Mouse (Mus musculus) left cerebral cortex, adult 8-10 months (tissue): ENCODE results near the gene Anapc7. TPM values are rescaled to one million over a fixed set of nuclear protein-coding genes. Genes with fewer than 3 reads are reported as not detected.
A peak's percentile ranks its signal among the peaks of the same experiment; 100 is the strongest.

Source experiments
- DNase-seq, 2 experiments: peaks; one replicate each; pipeline ENCODE4 v3.0.0; 2022; ENCODE audit warnings: low spot score in 2 of 2
- total RNA-seq, 4 experiments: library from RNA; stranded (reverse); gene quantifications; 2 replicates each; pipeline ENCODE4 v1.2.4; 2022

Anapc7 gene
- total RNA-seq, result 10 to 100 TPM; 33.7 to 38.0 (median 37.2) TPM

DNA sequence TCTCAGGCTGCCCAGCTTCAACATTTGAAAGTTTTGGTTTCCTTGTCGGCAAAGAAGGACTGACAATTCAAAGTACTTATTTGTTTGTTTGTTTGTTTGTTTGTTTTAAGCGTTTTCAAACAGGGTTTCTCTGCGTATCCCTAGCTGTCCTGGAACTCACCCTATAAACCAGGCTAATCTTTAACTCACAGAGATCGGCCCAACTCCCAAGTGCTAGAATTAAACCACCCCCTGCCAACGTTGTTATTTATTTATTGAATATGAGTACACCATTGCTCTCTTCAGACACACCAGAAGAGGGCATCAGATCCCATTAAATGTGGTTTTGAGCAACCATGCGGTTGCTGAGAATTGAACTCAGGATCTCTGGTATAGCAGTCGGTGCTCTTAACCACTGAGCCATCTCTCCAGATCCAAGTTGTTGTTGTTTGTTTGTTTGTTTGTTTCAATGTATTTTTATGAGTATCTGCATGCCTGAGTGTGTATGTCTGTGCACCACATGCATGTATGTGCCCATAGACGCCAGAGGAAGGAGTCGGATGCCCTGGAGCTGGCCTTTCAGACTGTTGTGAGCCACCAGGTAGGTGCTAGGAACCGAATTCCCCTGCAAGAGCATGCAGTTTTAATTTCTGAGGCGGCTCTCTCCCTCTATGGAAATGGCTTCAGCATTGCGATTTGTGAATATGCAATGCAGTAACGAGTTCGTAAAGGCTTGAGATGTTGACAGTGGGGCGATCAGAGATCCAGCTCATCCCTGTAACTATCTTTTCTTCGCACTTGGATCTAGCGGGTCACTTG, at the start of gene Anapc7:
TSS of gene Anapc7 (plus strand) at position 423 of the 798 bp plus-strand sequence.
- DNase-seq, result no peak

DNA sequence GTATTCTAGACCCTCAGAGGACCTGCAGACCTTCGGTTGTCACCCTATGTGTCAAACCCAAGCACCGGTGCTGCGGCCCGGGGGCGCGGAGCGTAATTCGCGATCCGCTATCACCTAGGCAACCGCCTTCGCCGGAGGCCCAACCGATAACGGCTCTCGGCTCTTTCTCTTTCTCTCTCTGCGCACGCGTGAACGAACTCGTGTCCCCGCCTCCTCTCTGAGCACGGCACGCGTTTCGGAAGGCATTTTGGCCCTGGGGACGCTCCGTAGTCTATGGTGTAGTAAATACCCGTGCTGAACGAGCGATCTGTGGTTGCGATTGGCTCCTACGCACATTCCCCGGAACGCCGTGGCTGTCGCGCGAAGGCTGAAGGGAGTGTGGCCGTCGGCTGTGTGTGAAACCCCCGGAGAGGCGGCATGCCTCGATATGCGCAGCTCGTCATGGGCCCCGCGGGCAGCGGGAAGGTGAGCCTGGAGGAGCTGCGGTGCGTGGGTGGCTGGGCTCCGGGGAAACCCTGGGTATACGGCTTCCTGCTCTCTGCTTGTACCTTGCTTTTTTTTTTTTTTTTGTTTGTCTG, 49.2 kb upstream of the Anapc7 start, which contains the start of gene Fam216a:
TSS of gene Fam216a (minus strand) at position 173 of the 578 bp plus-strand sequence.
- DNase-seq, result peak; percentile 98 to 99

DNA sequence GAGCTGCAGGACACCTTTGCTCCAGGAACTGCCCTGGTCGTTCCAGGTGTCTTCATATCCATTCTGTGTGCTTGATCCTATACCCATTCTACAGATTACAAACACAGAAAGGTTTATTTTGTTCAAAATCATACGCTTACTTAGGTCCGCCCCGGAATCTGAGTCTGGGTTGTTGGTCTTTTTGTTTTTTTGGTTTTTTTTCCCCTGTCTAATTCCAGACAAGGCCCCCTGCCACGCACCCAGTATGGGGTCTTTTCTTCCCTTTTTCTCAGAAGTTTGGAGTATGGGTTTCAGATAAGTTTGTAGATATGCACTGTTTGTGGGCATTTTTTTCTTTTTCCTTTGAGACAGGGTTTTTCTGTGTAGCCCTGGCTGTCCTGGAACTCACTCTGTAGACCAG, 48.6 kb upstream of the Anapc7 start:
- no peak for DNase-seq

DNA sequence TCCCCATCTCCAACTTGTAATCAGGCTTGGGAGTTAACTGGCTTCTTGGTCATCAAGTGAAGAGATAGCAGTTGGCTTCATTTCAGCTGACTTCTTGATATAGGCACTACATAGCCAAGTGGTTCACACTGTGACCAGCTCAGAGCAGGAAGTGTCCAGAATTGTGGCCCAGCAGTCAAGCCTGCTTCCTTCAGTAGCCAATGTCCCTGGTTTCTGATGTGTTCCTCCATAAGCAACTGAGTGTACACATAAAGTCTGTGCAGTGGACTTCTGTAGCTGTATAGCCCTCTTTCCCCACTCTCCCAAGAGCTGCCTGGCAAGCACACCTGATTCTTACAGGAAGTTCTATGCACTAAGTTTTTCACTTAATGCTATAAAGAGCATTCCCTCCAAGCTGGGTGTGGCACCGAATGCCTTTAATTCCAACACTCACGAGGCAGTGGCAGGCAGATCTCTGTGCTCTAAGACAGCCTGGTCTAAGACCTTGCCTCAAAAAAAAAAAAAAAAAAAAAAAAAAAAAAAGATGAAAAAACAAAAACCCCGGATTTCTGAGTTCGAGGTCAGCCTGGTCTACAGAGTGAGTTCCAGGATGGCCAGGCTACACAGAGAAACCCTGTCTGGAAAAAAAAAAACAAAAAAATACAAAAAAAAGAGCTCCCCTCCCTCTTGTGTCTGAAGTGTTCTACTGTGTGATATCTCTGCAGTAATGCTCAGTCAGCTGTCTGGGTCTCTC, 44.2 kb upstream of the Anapc7 start:
- DNase-seq, result no peak

DNA sequence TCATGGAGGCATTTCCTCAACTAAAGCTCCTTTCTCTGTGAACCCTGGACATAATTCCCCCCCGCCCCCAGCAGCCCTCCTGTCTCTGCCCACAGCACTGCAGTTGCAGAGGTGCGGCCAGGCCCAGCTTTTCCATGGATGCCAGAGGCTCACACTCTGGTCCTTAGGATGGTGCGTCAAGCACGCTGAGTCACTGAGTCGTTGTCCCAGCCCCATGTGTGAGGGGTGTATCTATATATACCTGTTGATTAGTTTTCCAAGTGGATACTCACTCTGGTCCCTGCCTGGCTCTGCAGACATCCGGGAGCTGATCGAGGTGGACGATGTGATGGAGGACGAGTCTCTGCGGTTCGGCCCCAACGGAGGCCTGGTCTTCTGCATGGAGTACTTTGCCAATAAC, 43.3 kb upstream of the Anapc7 start:
- no peak for DNase-seq

DNA sequence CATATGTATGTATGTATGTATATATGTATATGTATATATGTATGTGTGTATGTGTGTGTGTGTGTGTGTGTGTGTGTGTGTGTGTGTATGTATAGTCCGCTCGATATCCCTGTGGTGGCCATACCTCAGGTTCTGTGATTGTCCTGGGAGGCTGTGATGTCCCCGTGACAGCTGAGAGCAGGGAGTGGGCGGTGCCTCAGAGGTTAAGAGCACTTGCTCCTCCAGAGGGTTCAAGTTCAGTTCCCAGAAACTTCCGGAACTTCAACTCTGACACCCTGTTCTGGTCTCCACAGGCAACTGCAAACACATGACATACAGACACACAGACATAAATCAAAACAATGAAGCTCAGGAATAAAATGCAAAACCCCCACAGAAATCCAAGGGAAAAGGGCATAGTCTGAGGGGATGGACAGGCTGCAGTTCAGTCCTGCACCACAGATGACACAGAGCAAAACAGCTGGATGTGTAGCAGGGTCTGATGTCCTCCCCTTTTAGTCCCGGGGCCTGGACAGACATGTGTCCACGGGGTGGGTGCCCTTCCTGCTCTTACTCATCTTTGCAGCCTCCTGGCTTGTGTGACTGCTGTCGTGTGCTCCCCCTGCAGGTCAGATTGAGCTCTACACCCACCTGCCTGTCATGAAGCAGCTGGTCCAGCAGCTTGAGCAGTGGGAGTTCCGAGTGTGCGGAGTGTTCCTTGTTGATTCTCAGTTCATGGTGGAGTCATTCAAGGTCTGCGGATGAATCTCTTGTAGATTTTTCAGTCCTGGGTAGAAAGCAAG, 41.9 kb upstream of the Anapc7 start:
- peak; percentile 54 to 75 for DNase-seq

DNA sequence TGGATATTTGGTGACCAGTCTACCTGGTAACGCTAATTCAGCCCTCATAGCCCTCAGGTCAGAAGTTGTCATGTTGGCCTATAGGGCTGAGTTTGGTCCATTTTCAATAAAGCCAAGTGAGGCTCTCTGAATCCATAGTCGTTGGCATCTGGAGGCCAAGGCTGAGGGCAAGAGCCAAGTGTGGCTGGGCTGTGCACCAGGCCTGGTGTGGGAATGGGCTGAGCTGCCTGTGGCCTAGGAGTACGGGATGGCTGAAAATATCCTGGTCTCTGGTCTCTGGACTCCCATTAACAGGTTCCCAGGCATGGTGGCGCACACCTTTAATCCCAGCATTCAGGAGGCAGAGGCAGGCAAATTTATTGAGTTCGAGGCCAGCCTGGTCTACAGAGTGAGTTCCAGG, 31.5 kb upstream of the Anapc7 start:
- no peak for DNase-seq

DNA sequence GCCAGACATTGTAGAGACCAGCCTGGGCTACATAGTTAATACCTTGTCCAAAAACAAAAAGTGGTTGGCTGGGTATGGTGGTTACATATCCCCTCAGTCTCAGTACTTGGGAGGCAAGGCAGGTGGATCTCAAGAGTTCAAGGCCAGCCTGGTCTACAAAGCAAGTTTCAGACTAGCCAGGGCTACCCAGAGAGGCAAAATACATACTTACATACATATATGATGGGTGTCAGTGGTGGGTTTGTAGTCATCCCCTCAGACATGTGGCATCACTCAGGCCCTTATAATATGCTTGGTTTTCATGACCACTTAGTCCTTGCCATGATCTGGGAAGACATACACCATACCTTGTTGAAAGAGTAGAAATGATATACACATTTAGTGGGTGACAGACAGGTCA, 30.8 kb upstream of the Anapc7 start:
- DNase-seq, result no peak

DNA sequence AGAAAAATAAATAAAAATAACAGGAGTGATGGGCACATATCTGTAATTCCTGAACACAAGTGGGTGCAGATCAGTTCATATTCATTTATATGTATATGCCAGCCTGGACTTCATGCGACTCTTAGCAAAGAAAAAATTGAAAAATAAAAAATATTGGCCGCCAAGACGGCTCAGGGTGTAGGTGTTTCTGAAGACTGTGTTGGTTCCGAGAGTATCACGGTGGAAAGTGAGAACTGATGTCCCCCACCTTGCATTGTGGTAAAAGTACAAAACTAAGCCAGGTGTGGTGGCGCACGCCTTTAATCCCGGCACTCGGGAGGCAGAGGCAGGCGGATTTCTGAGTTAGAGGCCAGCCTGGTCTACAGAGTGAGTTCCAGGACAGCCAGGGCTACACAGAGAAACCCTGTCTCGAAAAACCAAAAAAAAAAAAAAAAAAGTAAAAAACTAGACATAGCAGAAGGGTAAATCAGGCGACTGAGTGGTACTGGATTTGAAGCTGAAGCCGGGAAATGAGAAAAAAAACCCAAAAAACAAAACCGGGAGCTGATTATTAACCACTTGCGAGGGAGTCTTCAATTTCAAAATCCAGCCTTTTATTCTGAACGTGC, 30.2 kb upstream of the Anapc7 start:
- DNase-seq, result no peak

DNA sequence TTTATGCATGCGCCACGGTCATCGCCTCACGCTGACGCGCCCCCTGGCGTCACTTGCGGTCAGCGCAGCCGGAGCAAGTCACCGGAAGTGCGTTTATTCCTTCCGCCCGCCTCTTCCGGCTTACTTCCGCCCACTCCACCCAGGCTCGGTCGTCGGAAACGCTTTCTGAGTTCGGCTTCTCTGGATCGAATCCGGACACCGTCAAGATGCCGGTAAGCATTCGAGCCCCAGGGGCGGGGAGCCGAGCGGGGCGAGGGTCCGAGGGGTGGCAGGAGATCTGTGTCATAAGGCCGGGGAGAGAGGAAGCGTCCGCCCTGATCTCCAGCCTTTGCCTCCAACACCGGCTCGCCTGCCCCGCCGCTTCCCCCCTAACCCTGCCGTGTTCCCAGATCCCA, 29.7 kb upstream of the Anapc7 start, which contains the start of gene Arpc3:
TSS of gene Arpc3 (plus strand) at position 93 of the 395 bp plus-strand sequence.
- DNase-seq, result peak; percentile 84 to 89

DNA sequence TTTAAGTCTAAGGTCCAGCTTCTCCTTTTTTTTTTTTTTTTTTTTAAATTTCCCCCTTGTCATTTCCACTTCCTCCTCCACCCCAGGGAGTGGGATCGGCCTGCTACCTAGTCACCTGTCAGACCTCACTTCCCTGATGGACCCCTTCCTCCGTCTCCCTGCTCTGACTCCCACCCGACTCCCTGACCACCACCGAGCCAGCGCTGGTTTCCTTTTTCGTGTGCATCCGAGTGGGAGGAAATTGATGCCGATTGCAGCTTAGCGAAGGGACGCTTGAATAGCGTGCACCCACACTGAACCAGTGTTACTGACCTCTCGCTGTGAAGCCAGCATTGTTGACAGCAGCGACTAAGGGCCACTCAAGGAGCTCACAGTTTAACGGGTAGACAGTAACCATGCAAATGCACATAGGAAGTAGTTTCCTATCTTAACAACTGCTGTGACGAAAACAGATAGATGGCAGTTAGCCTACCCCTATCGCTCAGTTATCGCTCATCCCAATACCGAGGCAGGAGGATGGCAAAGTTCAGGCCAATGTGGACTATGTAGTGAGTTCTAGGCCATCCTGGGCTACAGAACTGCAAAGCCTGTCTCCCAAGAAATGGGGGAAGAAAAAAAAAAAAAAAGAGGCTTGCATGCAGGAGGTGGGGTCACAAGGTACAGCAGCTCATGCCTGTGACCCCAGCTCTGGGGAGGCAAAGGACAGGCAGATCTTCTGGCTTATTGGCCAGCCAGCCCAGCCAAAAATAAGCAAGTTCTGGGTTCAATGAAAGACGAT, 29.1 kb upstream of the Anapc7 start:
- DNase-seq, result no peak

DNA sequence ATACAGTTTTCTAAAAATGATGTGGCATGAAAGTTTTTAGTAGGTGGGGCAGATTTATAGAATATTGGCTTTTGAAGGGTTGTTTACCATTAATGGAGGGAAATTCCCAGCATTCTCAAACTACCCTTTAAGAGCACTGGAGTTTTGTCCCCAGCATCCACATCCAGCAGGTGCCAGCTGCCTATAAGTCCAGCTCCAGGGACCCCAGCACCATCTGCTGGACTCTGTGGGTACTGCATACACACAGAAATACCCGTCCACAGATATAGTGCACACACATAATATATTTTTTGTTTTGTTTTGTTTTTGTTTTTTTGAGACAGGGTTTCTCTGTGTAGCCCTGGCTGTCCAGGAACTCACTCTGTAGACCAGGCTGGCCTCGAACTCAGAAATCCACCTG, 27.6 kb upstream of the Anapc7 start:
- peak in 1 of 2 experiments; percentile 59 for DNase-seq

DNA sequence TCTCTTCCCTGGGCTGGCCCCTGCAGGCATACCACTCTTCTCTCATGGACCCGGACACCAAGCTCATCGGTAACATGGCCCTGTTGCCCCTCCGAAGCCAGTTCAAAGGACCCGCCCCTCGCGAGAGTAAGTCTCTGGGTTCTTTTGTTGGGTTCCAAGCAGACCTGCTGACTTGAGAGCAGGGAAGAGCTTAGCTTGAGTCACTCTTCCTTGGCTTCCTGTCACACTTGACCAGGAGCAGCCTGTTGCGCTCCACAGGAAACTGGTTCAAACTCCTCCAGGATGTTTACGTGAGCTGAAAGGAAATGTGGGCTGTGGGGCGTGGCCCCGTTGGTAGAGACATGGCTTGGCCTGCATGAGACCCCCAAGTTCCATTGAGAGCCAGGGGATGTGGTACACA, 24.7 kb upstream of the Anapc7 start:
- no peak for DNase-seq

DNA sequence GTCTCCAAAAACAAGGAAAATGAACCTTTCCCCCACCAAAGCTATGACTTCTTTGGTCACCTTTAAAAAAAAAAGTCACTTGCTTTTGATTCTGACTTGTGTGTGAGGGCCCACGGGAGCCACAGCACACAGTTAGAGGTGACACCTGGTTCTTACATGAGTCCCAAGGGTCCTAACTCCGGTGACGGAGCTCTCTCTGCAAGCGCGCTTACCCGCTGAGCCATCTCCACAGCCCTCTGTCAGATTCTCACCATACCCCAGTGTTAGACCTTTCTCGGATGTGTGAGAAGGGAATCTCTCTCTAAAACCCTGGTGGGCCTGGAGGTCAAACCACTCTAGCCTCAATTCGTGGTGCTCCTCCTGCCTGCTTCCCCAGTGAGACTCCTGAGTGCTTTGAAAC, 24.0 kb upstream of the Anapc7 start:
- DNase-seq, result no peak

DNA sequence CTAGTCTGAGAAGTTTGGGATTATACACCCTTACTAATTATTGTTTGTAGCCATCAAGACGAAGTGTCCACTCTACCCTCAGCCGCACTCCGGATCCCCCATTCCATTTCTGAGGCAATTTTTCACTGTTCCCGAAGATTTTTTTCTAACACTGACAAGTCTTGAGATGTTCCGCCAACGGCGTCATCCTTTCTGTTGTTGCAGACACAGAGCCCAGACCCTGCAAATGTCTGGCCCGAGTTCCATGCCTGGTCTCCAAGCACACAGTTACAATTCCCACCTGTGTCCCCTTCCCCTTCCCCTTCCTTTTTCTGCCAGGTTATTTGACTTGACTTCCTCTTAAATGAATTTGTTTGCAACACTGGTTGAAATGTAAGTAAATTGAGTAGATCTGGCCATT, 21.6 kb upstream of the Anapc7 start:
- no peak for DNase-seq

DNA sequence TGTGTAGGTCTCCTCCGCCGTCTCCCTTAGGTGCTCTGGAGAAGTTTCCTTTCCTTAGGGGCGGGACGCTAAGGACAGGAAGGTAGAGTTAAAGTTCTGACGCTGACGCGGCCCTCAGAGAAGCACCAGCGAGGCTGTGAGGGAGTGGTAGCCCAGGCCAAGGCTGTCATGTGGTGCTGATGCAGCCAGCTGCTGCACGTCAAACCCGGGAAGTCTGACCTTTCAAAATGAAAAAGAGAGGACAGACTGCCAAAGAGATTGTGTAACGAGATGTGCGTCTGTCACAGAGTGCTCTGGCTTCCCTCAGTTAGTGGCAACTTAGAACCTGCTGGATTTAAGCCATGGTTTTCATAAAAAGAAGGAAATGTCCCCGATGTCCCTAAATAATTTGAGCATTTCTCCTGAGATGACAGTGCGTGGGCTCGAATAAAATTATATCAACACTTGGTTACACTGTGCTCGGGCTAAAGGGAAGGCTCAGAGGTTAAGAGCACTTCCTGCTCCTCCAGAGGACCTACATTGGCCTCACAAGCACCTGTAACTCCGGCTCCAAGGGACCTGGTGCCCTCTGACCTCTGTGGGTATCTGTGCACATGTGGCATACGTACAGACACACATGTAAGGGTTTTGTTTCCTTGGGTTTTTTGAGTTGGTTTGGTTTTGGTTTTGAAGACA, 20.7 kb upstream of the Anapc7 start:
- DNase-seq, result peak in 1 of 2 experiments; percentile 49

DNA sequence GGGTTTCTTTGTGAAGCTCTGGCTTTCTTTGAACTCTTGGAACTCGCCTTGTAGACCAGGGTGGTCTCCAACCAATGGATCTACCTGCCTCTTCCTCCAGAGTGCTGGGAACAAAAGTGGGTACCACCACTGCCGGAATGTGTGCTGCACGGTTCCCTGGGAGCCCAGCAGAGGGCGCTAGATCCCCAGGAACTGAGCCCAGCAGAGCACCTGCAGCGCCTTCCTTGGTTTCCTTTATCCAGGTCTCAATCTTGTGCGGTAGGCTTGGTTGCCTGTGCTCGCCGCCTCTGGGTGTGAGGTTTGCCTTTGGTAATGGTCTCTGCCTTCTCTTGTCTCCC, 20.2 kb upstream of the Anapc7 start:
- peak in 1 of 2 experiments; percentile 64 for DNase-seq

DNA sequence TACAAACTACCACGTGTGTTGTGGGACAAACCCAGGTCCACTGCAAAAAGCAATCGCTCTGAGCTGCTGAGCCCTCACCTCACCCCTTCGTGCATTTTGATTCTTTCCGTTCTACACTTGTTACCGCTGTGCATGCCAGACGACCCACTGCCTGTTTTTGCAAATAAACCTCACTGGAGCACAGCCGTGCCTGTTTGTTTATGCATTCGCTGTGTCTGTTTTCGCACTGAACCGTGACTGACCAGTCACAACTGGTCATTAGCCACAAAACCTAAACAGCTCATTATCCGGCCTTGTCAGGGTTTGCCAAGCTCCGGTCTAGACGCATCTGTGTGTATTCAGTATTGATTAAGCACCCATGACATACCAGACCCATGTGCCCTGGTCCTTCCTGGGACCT, 19.3 kb upstream of the Anapc7 start:
- no peak for DNase-seq

DNA sequence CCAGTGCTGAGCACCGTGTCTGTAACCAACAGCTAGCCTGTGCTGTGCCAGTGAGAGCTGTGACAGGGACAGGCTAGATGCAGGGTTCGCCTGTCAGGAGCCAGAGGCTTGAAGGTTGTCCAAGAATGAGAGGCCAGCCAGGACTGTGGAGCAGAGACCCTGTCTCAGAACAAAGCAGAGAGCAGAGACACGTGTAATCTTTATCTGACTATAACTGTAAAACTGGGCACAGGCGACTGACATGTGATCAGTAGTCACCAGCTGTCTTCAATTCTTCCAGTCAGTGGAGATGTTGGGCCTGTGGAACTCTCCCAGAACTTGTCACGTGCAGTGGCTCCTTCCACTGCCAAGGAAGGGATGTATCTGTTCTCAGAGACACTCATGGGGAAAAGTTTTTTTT, 18.7 kb upstream of the Anapc7 start:
- peak in 1 of 2 experiments; percentile 71 for DNase-seq

DNA sequence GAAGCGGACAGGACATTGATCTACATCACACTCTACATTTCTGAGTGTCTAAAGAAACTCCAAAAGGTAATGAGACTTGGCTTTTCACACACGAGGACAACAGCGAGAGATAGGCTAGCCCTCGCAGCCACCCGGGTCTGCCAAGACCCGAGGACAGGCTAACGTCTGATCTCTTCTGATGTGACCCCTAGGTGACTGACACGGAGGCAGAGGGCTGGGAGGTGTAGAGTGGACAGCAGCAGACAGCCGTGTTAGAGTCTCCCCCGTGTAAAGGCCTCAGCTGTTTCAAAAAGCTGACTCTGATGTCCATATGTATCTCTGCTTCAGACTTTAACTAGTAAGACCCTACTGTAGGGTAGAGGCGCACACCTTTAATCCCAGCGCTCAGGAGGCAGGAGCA, 18.1 kb upstream of the Anapc7 start:
- DNase-seq, result no peak
